Mouse (Mus musculus) layer of hippocampus, adult 8-10 months (tissue): ENCODE measurements at regions not wholly inside any gene's neighbourhood (a gene's known extent, or its start where the extent isn't known, plus 50 kb on each side); places are given as distances from the start of the nearest gene placed in this dataset.

Experiments used
- DNase-seq, 2 experiments: peaks; one replicate each; pipeline ENCODE4 v3.0.0; 2022; ENCODE audit warnings: low spot score in 2 of 2

- no peak for DNase-seq
These were observed 422.2 kb downstream of the Gm21833 start for GRCm38 (mm10) chr16:83250346-83250745.

DNA sequence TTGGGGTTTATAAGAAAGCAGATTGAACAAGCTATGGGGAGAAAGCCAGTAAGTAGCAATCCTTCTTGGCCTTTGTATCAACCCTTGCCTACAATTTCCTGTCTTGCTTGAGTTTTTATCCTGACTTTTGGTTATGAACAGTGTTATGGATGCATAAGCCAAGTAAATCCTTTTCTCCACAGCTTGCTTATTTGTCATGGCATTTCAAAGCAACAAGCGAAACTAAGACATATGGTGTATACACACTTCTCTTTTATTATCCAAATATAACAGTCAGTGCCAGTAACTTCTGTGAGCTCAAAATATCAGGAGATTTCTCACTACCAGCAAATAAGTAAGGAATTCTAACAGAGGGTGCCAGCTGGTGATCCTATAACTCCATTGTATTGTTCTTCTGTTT is 426.0 kb downstream of the Gm21833 start:
- DNase-seq, result no peak

GRCm38 (mm10) chr16:83271869-83272268 is 443.7 kb downstream of the Gm21833 start:
- no peak for DNase-seq

- peak in 1 of 2 experiments; percentile 3 for DNase-seq
These were observed 488.1 kb downstream of the Gm21833 start for GRCm38 (mm10) chr16:83316314-83316713.

DNA sequence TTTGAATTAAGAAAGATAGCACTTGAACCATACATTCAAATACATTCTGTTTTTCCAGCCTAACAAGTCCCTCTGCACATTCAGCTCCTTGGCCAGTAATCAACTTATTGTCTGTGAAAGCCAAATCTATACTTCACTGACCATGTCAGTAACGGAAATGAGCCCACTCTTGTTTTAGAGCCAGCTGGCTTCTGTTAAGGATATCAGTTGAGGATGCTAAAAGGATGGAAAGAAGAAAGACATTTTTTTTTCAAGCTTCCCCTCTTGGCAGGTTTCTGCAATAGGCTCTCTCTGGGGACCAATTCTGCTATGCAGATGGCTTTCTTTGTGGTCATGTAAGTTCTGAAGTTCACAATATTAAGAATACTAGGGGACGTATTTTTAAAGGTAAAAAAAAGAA is 498.6 kb downstream of the Gm21833 start:
- no peak for DNase-seq

DNA sequence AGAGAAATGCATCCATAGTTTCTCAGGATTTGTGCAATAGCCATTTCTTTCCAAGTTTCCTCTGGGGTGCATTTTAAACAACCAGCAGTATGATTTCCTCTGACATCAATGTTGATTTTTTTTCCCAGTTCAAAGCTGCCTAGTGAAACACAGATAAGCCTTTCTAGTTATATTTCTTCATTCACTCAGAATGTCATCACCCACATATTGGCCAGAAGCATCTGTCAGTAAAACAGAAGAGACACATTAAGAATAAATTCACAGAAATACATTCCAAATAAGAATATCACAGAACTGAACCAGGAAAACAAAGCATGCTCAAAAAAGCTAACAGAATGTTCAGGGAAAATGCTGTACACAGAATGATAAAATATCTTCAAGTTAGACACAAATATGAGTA is 522.9 kb downstream of the Gm21833 start:
- no peak for DNase-seq

- DNase-seq, result no peak
These were observed 566.4 kb downstream of the Gm21833 start for GRCm38 (mm10) chr16:83394581-83394980.

GRCm38 (mm10) chr16:83420676-83421075 is 592.5 kb downstream of the Gm21833 start:
- DNase-seq, result peak; percentile 25 to 57

GRCm38 (mm10) chr16:83423096-83423495 is 594.9 kb downstream of the Gm21833 start:
- no peak for DNase-seq
